Mouse (Mus musculus) spleen, postnatal 10 days (tissue): ENCODE measurements around the gene Csrnp3.

Experiments used
- DNase-seq, 2 experiments: peaks; one replicate each; pipeline ENCODE4 v3.0.0; 2021 to 2022; ENCODE audit warnings: low spot score in 2 of 2

The Csrnp3 gene

DNA sequence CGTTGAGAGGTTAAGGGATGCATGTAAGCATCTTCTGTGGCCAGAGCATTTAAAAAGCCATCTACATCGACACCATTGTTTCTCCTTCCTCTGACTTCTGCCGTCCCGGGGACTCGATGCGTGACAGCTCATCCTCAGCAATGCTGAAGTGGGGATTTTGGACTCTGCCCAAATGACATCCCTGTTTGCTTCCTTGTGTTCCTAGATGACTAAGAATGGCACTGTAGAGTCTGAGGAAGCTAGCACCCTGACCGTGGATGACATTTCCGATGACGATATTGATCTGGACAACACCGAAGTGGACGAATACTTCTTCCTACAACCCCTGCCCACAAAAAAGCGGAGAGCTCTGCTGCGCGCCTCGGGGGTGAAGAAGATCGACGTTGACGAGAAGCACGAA, 173.7 kb downstream of the Csrnp3 start:
- DNase-seq, result no peak

DNA sequence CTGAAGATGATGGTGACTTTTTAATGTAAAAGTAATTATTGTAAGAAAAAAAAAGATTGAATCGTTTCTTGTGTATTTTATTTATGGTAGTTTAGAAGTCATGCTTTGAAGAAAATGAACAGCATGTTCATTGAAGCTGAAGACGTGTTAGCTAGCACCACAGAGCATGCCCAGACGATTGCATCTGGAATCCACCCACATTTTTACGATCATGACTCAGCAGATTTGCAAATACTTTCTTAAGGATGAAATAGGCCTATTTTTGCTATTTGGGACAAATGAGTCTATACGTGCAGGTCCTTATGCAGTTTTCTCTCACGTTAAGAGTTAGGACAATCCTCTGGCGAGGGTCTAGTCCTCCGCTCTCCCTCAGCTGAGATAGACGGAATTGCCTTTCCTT, 177.9 kb downstream of the Csrnp3 start:
- no peak for DNase-seq

DNA sequence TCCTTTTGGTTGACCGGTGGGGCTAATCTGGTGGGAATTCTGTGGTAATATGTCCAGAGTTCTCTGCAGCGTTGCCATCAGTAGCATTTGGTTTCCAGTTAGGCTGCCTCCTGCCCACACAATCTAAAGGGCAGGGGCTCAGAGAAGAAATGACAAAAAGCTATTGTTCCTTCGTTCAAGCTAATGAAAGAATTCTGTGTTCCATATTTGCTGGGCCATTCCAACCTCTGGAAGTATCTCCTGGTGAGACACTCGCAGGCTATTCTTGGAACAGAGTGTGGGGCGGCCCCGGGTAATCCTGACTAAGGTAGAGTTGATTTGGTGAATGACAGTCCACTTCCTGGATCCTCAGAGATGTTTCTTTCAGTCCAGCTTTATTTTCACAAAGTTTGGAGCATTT, 179.3 kb downstream of the Csrnp3 start:
- no peak for DNase-seq

DNA sequence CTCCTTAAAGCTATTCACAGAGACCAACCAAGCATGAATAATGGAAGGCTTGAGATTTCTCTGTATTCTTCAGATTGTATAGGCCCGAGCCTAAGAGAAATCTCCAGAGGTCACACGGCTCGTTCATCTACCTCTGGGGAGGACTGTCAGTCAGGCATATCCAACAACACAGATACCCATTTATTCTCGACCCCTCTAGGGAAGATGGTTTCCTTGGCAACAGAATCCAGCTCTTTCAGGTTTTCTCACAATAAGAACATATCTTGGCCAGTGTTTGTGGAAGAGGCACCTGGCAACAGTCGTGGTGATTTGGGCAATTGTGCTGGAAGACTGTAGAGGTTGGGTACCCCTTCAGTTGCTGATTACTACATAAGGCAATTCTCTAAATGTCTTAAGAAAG, 183.2 kb downstream of the Csrnp3 start:
- no peak for DNase-seq

DNA sequence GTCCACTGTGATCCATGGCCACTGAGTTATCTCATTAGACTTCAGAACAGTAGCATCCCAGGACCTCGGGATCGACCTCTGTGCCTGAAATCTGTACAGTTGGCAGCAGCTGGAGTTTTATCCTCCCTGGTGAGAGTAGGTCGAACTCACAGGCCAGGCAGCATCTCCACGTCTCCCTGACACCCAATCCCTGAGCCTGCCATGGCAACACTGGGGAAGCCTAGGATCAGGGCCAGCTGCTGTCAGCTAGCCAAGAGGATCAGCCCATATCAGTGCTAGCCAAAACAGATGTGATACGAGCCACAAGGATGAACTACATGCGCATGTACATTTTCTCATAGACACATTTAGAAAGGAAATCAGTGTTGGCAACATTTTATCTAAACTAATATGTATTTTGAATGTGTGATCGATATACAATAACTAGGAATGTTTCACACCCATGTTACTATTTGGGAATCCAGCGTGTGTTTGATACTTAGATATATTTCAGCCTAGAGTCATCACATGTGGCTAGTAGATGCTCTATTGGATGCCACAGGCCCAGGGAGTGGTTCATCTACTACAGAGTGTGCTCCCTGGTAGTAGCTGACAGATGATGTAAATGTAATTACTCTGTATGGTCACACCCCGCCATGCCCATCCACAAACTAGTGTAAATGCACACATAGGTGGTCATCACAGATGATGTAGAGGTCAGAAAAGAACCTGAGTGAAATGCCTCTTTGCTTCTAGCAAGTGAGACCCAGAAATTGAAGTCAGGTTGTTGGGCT, 189.5 kb downstream of the Csrnp3 start:
- no peak for DNase-seq

DNA sequence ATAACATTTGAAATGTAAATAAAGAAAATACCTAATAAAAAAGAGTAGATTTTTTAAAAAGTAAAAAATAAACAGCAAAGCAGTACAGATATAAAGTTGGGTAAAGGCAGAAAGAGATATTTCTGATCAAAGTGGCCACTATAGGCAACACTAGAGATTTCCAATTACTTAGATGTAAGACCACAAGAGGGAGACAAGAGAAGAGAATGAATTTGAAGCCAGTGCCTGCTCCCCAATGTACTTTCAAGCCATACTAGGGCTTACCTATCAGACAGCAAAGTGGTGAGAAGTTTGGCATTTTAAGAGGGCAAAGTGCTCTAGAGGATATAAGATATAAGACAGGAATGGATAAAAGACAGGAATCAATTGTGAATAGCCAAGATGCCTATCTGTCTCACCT, 195.0 kb downstream of the Csrnp3 start:
- DNase-seq, result no peak

DNA sequence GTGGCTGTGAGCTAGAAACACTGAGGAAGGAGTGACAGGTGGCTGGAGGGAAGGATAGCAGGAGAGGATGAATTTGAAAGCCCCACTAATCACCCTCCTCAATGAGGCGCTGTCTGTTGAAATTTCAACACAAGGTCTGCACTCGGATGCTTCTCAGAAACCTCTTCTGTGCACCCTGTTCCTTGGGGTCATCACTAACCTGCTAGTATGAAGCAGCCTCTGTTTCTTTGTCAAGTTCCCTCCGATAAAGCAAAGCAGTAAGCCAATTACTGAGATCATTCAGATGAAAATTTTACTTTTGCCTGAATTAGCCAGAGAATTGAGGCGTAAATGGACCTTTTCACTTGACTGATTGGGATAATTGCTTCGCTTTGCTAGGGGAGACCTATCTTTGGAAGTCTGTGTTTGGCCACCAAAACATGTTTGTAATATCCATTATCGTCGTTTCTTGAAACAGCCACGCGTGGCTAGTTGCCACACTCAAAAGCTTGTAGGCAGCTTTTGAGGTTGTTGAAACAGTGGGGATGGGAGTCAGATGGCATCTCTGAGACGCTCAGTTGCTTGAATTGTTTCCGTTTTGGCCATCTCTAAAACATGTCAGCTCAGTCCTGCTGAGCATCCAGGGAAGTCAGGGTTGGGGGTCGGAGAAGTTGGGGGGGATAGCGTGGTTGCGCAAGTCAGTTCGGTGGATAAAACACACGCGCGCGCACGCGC, 195.8 kb downstream of the Csrnp3 start:
- no peak for DNase-seq

DNA sequence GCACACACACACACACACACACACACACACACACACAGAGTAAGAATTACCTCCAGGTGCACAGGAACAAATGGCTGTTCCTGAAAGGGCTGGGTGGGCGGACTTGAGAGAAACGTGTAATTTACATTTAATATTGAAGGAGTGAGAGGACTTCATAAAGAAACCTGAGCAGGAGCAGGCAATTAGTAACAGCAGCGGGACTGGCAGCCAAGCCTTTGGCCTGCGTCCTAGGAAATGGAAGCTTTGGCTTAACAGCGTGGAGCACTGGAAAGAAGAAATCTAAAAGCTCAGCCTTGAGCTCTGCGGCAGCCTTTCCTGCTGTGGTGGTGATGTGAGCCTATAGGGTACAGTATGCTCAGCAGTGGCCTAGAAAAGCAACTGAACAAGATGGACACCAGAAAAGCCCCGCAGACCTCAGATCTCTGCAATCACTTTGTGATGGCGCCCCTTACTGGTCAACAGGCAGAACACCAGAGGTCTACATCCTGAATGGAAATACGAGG, 196.4 kb downstream of the Csrnp3 start:
- DNase-seq, result no peak

DNA sequence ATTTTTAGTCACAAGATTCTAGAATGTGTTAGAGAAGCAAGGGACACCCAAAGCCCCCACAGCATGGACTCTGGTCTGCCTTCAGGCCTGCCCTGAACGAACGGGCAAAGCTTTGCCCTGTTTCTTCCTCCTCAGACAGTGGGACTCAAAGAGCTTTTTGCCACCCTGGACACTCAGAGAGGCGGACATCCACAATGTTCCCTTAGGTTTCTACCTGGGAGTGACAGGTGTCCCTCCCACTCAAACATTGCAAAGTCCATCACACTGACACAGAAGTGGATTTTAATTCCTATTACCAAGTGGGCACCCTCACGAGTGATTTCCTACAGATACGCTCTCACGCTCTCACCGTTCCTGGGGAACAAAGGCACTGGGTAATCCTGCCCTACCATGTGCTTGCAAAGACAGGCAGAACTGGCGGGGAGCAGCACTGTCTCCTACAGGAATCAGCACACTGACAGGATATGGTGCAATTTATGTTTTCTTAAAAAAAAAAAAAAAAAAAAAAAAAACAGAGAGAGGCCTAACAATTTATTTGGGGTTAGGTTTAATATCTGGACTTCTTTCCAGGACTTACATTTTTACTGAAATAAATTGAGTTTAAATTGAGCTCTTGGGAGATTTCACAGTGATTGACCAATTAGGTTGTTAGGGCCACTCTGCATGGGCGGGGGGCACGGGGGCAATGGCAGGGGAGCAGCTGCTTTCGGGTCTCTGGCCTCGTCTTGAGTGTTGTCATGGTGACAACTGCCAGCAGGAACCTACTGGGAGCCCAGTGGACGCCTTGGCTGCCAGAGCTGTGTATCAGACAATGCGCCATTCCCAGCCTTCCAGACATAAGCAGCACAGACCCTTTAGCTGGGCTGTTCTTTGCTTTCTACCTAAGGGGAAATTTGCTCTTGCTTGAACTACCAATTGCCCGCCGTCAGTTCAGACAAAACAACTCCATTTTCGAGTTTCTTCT, 198.2 kb downstream of the Csrnp3 start:
- no peak for DNase-seq

DNA sequence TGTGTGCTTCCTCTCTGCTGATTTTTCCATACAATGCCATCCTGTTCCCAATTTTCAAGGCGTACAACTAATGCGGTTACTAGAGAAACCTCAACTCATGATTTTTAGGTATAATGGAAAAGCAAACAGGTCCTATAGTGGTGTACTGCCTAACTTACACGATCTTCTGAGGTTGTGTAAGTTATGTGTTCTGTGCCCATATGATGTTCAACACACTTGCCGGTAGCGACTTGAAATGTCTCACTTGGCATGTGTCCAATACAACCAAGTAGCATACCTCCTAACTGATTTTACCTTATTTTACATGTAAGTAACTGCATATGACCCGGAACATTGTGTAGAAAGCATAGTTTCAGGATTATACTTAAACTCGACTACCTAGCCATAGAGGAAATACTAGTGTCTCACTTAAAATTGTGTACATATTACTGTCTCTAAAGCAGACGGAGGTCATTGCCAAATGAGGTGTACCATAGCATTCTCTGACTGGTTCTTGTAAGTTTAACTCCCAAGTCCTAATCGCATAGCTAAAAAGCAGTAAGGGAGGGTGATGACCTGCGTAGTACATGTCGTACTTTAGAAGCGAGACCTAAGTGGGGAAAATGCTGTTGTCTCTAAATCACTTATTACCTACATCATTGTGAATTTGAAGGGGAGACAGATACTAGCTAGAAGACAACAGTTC, 199.0 kb downstream of the Csrnp3 start:
- DNase-seq, result no peak

DNA sequence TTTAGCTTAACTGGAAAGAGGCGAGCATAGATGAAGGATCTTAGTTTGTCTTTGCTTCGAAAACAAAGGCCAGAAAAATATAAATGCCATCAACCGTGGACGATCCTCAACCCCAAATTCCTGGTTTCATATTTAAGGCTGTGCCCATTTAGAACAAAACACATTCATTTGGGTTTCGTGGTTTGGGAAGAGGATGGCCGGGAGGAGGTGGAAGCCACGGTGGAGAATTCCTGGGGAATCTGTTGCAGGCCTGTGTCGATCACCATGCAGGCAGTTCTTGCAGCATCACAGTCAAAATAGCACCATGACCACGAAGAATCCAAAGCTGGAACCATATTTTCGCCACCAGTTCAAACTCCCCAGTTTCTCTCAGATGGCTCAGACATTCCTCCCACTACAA, 217.7 kb downstream of the Csrnp3 start:
- no peak for DNase-seq

DNA sequence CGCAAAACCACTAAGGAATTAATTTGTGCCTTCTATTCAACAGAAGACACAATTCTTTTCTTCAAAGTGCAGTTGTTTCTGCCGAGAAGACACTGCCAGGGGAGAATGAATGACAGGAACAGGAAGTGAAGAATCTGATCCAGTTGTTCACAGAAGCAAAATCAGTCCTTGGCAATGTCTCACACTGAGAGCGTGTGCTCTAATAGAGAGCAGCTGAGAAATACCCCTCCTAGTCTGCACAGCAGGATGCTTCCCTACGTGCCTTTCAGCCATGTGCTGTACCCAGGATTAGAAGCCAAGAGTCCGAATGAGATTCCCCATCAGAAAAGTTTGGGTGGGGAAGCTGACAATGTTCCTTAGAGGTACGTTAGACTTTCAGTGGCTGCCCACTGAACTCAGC, 223.9 kb downstream of the Csrnp3 start:
- no peak for DNase-seq

DNA sequence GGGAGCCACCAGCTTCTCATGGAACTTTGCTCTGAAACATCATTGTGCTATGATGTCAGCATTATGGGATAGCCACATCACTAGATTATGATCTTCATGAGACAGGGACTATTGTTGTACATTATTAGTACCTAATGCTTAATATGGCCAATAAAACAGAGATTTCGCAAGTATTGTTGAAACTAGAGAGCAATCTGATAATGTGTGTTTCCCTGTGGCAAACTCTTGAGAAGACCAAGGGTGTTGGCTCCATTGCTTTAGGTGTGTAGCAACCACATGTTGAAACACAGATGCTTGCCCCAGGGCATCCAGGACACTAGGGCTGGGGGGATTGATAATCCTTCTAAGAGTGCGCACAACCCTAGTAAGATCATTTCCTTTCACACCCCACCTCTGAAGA, 235.2 kb downstream of the Csrnp3 start:
- DNase-seq, result no peak
